Mouse (Mus musculus): ENCODE results near the gene Ccdc88c.
"Not testable (repeated sequence)": the region's sequence is repeated elsewhere in the genome, so short reads cannot be mapped to it uniquely, and the experiment has no call there.

GRCm38 (mm10) chr12:101013668-101014067 is 15.2 kb downstream of the Ccdc88c start:
- TF ChIP-seq CTCF (IDR thresholded peaks at IDR 0.05; ENCODE audit: low read depth); EP300 (optimal IDR thresholded peaks at IDR 0.05): not testable (repeated sequence)

All from stomach, postnatal 0 days (tissue).